Mouse (Mus musculus) kidney, adult 2 months (tissue): ENCODE data around the gene Ksr2. TPM values are rescaled to one million over a fixed set of nuclear protein-coding genes. Genes with fewer than 3 reads are reported as not detected.
"Not testable (repeated sequence)": the region's sequence is repeated elsewhere in the genome, so short reads cannot be mapped to it uniquely, and the experiment has no call there.

Experiments
- DNase-seq: peaks from one replicate; pipeline ENCODE4 v3.0.0; 2021
- H3K27ac ChIP-seq: fragments of 200-500 bp; 2 replicates; pipeline ENCODE4 v1.5.1; 2012; ENCODE audit warnings: low read depth, low read length, control low read depth, inconsistent platforms; ENCODE audit not compliant: insufficient read depth
- H3K27me3 ChIP-seq: fragments of 200-500 bp; replicated peaks from 2 replicates; pipeline ENCODE4 v1.6.1; 2012; ENCODE audit warnings: mild to moderate bottlenecking, moderate library complexity, low read length, inconsistent platforms; ENCODE audit not compliant: control insufficient read depth, insufficient read depth
- H3K36me3 ChIP-seq: fragments of 200-500 bp; 2 replicates; pipeline ENCODE4 v1.6.1; 2012; ENCODE audit warnings: mild to moderate bottlenecking, moderate library complexity, low read length, inconsistent platforms; ENCODE audit not compliant: control insufficient read depth, insufficient read depth
- H3K4me1 ChIP-seq: fragments of 200-500 bp; 2 replicates; pipeline ENCODE4 v1.6.1; 2011; ENCODE audit warnings: low read length; ENCODE audit not compliant: control insufficient read depth, insufficient read depth
- H3K4me3 ChIP-seq: fragments of 200-500 bp; 2 replicates; pipeline ENCODE4 v1.5.1; 2011; ENCODE audit warnings: mild to moderate bottlenecking, low read depth, low read length, control low read depth; ENCODE audit not compliant: insufficient read depth
- CTCF ChIP-seq: fragments of 200-500 bp; conservative IDR thresholded peaks from 2 replicates; pipeline ENCODE4 v1.5.1; 2011; ENCODE audit warnings: low read depth, mild to moderate bottlenecking, control low read depth, low read length, moderate library complexity, mixed read lengths; ENCODE audit not compliant: insufficient read depth, insufficient read length
- POLR2A ChIP-seq: fragments of 200-500 bp; IDR thresholded peaks from one replicate; pipeline ENCODE4 v1.6.1; 2011; ENCODE audit warnings: low read depth, low read length, control low read depth
- WGBS: fragments of 180-500 bp; shearing (Covaris S2); methylation state at CpG from one replicate; pipeline ENCODE4 v1.1.7; 2018; 5-methylcytosine and 5-hydroxymethylcytosine counted together
- polyA plus RNA-seq: library from polyadenylated mRNA; depleted of rRNA; stranded (reverse); fragments of >200 nt; gene quantifications from 2 replicates; pipeline ENCODE4 v1.2.3, GENCODE M21; 2012

Ksr2 gene
- polyA plus RNA-seq, 1 experiment = 1.9 TPM

DNA sequence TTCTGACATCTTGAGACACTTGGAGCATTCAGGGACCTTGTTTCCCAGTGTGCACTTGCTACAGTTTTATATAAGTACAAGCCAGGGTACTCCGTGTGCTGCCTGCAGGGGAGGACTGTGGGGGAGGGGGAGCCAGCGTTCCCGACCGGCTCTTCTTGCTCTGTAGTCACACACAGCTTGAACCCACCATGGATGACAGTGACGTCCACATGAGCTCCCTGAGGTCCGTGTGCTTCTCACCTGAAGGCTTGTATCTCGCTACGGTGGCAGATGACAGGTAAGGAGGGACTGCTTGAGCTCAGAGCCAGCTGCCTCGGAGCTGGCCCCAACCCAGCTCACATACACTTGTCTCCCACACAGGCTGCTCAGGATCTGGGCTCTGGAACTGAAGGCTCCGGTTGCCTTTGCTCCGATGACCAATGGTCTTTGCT is 37.5 kb upstream of the Ksr2 start:
- 77% methylated on average over 11 of the region's 11 CpGs for WGBS
- H3K27ac ChIP-seq = no peak overlapping the region

DNA sequence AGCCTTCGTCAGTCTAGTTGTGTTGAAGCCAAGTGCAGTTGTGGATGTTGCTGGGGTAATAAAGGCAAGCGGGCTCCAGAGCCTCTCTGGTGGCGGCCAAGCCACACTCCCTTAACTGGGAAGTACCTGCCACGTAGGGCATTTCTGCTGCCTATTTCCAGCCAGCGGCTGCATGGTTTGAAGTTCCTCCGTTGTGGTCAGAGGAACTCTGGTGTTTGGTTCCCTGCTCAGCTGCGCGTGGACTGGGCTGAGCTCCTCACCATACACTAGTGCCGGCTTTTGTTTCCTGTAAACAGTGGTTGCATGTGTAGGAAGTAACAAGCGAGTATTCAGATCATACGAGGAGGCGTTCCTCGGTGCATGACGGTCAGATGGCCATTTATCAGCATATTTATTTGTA is 36.1 kb upstream of the Ksr2 start:
- not testable (repeated sequence) for H3K27ac ChIP-seq, H3K36me3 ChIP-seq, H3K4me1 ChIP-seq, DNase-seq, H3K27me3 ChIP-seq, H3K4me3 ChIP-seq
- 81% methylated on average over 14 of the region's 14 CpGs for WGBS

More for the DNA sequence above, 37.5 kb upstream of the Ksr2 start:
- no peak for DNase-seq
- TF ChIP-seq CTCF (no peak), POLR2A (no peak)
- H3K4me1 ChIP-seq = no peaks in the 10 kb centered on the region
- no peaks in the 10 kb centered on the region for H3K27me3 ChIP-seq
- H3K4me3 ChIP-seq = no peak overlapping the region
- no peaks in the 10 kb centered on the region for H3K36me3 ChIP-seq

DNA sequence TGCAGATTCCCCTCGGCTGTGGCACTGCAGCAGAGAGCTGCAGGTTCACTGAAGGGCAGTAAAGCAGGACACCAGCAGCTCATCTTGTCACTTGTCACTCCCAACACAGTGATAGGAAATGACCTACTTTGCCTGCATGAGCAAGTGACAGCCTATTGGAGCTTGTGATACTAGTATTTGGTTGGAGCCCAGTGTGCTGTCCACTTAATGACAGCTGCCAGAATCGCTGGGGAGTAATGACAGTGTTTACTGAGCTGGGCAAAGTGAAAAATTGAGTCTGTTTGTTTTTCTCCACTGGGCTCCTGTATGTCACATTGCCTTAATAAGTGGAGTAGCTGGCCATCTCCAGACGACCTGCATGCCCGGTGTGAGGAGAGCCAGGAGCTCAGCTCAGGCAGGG is 33.6 kb upstream of the Ksr2 start:
- Histone ChIP-seq H3K36me3 (no peaks in the 10 kb centered on the region), H3K27ac (no peak overlapping the region), H3K4me1 (no peaks in the 10 kb centered on the region), H3K27me3 (no peaks in the 10 kb centered on the region), H3K4me3 (no peak overlapping the region)
- 67% methylated on average over 4 of the region's 4 CpGs for WGBS
- DNase-seq = no peak
- TF ChIP-seq CTCF (no peak), POLR2A (no peak)

- WGBS = 75% methylated on average over 7 of the region's 7 CpGs
- H3K4me1 ChIP-seq = no peaks in the 10 kb centered on the region
- H3K27me3 ChIP-seq = no peaks in the 10 kb centered on the region
- H3K4me3 ChIP-seq = no peak overlapping the region
- TF ChIP-seq CTCF = no peak
- TF ChIP-seq POLR2A = no peak
- H3K36me3 ChIP-seq = no peaks in the 10 kb centered on the region
- H3K27ac ChIP-seq = no peak overlapping the region
- DNase-seq = no peak
Observed at GRCm38 (mm10) chr5:117381785-117382184, 32.0 kb upstream of the Ksr2 start.

- TF ChIP-seq CTCF = no peak
- TF ChIP-seq POLR2A = no peak
- no peak overlapping the region for H3K4me3 ChIP-seq
- no peak for DNase-seq
- no peaks in the 10 kb centered on the region for H3K4me1 ChIP-seq
- H3K27ac ChIP-seq = no peak overlapping the region
- WGBS = 57% methylated on average over 12 of the region's 12 CpGs
- no peaks in the 10 kb centered on the region for H3K36me3 ChIP-seq
- H3K27me3 ChIP-seq = no peaks in the 10 kb centered on the region
Observed at GRCm38 (mm10) chr5:117383198-117383597, 30.6 kb upstream of the Ksr2 start.

DNA sequence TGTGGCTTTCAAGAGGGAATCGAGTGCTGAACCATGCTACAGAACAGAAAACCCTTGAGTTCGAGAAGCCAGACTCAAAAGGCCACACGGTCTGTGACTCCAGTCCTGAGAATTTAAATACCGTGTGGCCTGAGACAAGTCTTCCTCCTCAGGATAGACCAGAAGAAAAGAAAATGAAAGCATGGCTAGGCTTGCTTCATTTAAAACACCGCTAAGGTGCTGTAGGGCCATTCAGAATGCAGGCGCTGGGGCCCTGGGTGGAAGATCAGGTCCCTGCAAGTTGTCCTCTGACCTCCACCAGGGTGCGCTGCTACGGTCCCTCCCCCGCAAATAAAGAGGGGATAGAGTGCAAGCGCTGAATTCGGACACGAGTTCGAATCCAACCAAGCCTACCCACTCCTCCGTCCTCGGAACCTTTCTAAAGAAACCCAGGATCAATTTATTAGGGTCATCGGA is 25.5 kb upstream of the Ksr2 start:
- H3K4me1 ChIP-seq = no peaks in the 10 kb centered on the region
- 6% methylated on average over 16 of the region's 16 CpGs for WGBS
- H3K27ac ChIP-seq = no peak overlapping the region
- H3K4me3 ChIP-seq = peak overlapping the region; percentile 71
- DNase-seq = peak; percentile 44
- TF ChIP-seq CTCF (peak; percentile 36), POLR2A (no peak)
- H3K36me3 ChIP-seq = no peaks in the 10 kb centered on the region
- H3K27me3 ChIP-seq = no peaks in the 10 kb centered on the region

DNA sequence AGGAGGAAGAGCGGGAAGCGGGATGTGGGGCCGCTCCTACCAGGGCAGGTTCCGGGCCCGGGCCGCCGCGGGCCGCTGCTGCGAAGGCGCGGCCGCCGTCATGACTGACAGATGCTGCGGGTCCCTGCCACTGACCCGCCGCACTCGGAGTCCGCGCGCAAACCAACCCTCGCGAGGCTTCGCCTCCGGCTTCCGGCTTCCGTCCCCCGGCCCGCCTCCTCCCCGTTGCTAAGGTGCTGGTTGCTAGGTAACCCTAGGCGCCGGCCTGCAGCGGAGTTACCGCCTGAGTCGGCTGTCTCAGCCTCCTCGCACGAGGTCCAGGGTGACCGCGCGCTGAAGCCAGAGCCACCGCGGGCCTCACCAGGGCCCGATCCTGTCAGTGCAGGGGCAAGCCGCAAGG is 24.9 kb upstream of the Ksr2 start, which contains the start of gene Rfc5:
Gene Rfc5 (minus strand): TSS at position 171 of the 400 bp plus-strand sequence.
- no peaks in the 10 kb centered on the region for H3K4me1 ChIP-seq
- no peak within 1 kb of the TSS for H3K27ac ChIP-seq
- DNase-seq = peak; percentile 97
- H3K4me3 ChIP-seq = peak within 1 kb of the TSS; percentile 71
- 1% methylated on average over 44 of the region's 44 CpGs for WGBS
- H3K36me3 ChIP-seq = no peaks in the 10 kb centered on the region
- H3K27me3 ChIP-seq = no peaks in the 10 kb centered on the region
- TF ChIP-seq CTCF (no peak), POLR2A (no peak)

DNA sequence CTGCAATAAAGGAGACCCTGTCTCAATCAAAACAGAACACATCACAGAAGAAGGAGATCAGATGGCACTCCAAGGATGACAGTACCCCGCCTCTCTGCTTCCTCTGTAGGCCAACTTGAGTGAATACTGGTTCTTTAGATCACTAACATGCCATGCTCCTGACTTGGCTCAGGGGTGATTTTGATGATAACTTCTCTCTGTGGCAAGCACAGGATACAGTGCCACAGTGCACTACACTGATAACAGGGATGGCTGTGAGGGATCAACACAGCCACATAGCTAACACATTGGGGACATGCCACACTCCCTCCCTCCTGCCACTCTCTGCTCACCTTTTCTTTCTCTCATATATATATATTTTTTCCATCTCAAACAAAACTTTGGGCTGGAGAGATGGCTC is 22.9 kb upstream of the Ksr2 start:
- Histone ChIP-seq H3K4me3 (no peak overlapping the region), H3K4me1 (no peaks in the 10 kb centered on the region), H3K36me3 (no peaks in the 10 kb centered on the region), H3K27ac (no peak overlapping the region), H3K27me3 (no peaks in the 10 kb centered on the region)
- WGBS = 90% methylated on average over 1 of the region's 1 CpGs
- no peak for DNase-seq
- TF ChIP-seq CTCF (no peak), POLR2A (no peak)
